Mouse (Mus musculus) liver, postnatal 0 days (tissue): ENCODE results near the gene Cdc6.

ENCODE experiments used
- CTCF ChIP-seq: sonication (generic); IDR thresholded peaks from 2 replicates; pipeline ENCODE4 v1.5.1; 2016; ENCODE audit warnings: antibody characterized with exemption, low read depth
- EP300 ChIP-seq: IDR thresholded peaks from 2 replicates; pipeline ENCODE4 v1.6.1; 2016; ENCODE audit warnings: antibody characterized with exemption, low read depth, mild to moderate bottlenecking

GRCm38 (mm10) chr11:98953361-98953760, 45.8 kb downstream of the Cdc6 start:
- TF ChIP-seq CTCF (no peak), EP300 (no peak)
